Mouse (Mus musculus): ENCODE measurements at regions not wholly inside any gene's neighbourhood (a gene's known extent, or its start where the extent isn't known, plus 50 kb on each side); places are given as distances from the start of the nearest gene placed in this dataset.

DNA sequence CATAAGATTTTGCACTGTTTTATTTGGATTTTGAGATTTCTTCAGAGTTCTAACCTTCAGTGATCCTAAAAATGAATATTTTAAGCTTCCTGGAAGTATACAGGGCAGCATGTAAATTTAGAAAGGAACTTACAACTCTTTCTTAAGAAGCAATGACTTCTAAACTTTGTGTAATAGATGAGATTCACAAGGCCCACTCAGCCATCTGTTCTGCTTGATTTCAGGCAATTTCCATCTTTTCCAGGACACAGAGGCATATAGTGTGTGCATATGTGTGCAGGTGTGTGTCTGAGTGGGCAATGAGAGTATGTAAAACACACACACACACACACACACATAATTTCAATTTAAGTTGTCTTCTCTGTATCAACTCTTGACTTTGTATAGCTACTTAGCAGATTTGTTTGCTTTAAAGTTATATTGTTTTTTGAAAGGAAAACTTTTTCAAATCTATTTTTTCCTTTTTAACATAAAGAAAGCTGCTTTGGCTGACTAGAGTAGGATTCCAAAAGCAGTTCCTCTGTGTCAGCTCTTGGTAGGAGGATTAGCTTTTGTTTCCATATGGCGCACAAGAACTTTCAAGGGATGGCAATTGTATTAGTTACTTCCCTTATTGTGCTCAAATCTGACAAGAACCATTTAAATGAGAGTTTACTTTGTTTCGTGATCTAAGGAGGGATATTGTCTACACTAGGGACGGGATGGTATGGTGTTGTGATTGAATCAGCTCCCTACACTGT, 387.6 kb downstream of the D3Ertd751e start:
- DNase-seq = peak; percentile 82

DNA sequence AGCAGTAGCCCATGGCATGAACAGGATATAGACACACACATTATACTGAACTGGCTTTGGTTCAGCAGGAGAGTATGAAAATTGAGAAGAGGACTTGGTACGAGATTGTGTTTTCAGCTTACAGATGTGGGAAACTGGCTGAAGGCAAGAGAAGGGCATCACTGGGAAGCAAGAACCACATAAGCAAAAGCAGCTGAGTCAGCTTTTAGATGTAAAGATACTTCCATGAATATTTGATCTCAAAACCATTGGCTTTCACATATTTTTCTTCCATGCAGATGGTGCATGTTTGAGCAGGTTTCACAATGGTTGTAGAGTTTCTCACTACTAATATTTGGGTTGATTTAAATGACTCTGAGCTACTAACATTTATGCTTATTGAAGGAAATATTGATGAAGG, 389.9 kb downstream of the D3Ertd751e start:
- DNase-seq = no peak

GRCm38 (mm10) chr3:42153372-42153771, 411.0 kb downstream of the D3Ertd751e start:
- no peak for DNase-seq

DNA sequence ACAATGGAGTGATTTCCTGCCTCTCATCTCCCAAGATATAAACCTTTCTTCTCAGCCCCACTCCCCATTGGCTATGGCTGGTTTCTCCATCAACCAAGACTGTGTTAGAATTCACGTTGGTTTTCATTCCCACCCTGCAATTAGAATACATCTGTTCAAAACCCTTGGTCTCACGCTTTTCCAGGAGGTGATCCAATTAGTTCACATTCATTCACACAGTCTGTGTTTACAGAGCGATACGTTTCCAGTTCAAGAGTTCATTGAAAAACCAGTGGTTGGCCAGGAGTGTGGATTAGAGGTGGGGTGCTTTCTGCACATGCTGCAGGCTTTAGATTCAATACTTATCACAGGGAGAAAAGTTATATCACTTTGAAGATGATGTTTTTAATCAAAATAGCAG, 412.5 kb downstream of the D3Ertd751e start:
- DNase-seq = no peak

GRCm38 (mm10) chr3:42163666-42164065, 421.3 kb downstream of the D3Ertd751e start:
- peak; percentile 4 for DNase-seq

DNA sequence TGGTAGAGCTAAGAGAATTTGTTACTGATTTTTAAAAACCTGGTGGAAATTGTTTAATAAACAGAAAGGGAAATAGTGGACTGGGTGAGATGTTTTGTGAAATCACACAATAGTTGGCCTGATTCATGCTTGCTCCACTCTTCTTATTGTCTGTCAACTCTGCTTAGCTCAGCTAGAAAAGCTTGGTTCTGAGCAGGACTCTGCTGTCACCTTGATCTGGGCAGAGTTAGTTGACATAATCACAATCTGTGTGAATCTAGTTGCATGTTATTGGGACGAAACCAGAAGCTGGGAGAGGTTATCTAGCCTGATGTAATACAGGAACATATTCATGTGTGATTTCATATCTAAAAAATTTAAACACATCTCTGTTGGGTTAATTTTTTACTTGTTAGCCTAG, 456.8 kb downstream of the D3Ertd751e start:
- DNase-seq = no peak

GRCm38 (mm10) chr3:42201373-42201772, 459.0 kb downstream of the D3Ertd751e start:
- no peak for DNase-seq

GRCm38 (mm10) chr3:42205640-42206039, 463.2 kb downstream of the D3Ertd751e start:
- DNase-seq = no peak

- no peak for DNase-seq
Measured at GRCm38 (mm10) chr3:42211420-42211819, 469.0 kb downstream of the D3Ertd751e start.

DNA sequence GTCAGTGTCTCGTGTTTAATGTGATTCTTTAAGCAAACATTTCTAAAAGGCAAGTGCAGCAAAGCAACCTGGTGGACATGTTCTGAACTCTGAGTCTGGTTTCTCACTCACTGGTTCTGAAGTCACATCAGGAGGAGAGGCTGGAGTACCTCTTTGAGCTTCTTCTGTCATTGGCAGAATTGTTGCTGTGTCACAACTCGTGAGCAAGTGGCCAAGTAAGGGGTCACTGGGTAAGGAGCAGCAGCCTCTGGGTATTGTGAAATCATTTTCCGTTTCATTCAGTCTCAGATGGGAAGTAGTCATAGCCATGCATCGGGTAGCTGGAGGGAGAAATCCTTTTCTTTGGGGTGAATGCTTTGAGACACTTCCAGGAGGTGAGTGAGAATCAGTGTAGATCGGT, 470.0 kb downstream of the D3Ertd751e start:
- no peak for DNase-seq

DNA sequence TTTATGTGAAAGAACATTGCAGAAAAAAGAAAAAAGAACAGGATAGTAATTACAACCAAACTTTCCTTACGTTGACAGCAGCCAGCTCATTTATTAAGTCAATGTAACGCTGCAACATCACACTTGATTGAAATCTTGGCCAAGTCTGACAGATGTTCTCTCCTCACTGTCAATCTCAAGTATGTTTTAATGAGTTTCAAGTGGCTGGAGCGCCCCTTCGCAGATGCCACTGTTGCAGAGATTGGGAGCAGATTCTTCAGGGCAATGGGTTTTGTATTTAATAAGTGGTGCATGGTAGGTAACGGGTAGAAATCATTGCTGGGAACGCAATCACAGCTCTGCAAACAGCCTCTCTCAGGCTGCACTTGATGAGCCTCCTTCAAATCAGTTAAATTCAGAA, 470.8 kb downstream of the D3Ertd751e start:
- no peak for DNase-seq

GRCm38 (mm10) chr3:42214624-42215276, 472.3 kb downstream of the D3Ertd751e start:
- no peak for DNase-seq

- DNase-seq = no peak
Measured at GRCm38 (mm10) chr3:42218719-42219118, 476.3 kb downstream of the D3Ertd751e start.

DNA sequence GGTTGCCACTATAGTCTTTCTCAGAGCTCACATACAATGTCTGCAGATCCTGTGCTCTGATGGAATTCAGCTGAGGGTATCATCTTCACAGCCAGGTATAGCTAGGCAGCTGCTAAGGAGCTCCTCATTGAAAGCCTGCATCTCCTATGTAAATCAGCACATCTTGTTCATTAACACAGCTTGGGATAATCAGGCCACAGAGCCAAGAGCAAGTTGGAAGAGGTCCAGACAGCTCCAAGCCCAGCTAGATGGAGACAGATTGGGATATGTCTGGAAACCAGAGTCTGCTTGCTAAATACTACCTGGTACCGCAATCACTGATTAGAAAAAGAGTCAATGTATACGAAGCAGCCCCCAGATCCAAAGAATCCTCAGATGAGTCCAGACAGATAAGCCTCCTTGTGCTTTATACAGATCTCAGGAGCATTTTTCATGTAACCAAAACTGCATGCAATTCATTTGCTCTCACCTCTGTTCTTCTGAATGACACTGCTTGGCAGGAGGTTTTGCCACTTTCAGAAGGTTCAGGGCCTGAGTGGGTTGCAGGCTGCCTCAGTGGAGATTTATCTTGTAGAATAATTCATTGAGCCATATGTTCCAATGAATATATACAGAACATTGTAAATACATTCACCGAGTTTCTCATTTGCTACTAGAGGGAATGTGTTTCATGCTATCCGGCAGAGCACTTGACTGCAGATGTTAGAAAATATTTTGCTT, 485.4 kb downstream of the D3Ertd751e start:
- peak; percentile 28 for DNase-seq

DNA sequence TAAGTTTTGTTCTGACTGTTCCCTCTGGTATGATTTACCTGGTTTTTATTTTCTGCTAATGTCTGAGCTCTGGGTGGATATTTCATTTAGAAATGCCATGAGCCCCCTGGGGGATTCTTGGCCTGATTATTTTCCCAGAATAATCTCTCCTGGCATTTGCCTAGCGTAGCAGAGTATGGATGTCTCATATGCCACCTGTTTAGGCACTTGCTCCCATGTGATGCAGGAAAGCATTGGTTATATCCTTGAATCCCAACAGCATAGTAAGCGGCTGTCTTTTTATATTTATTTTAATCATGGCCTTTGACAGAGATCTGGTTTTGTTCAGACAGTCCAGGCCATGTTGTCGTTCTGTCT, 486.0 kb downstream of the D3Ertd751e start:
- no peak for DNase-seq

- no peak for DNase-seq
Measured at GRCm38 (mm10) chr3:42232268-42232667, 489.9 kb downstream of the D3Ertd751e start.

DNA sequence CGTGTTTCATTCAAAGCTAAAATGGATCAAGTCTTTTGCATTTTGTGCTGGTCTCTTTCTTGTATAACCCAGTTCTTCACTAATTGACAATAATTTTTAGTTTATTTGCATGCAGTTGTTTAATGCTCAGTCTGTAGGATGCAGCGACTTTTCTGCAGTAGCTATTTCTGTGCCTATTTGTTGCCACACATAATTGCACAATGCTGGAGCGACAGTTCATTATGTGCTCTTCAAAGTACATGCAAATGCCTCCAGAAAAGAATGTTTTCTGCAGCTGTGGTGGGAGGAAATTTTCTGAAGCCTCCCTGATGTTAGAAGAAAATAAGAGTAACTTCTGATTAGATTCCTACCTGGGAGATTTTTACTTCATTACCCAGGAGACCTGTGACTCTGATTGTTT, 491.3 kb downstream of the D3Ertd751e start:
- DNase-seq = no peak

- DNase-seq = no peak
Measured at GRCm38 (mm10) chr3:42235515-42235914, 493.1 kb downstream of the D3Ertd751e start.
